Mouse (Mus musculus): ENCODE measurements around the gene Usp9x. TPM values are rescaled to one million over a fixed set of nuclear protein-coding genes. Genes with fewer than 3 reads are reported as not detected.

Usp9x gene
- polyA plus RNA-seq, 1 experiment, result 214 TPM

- Histone ChIP-seq H3K4me1 (ENCODE audit: control insufficient read depth, insufficient read depth, low read length) (peaks cover 3% of the 10 kb centered on the region; the same call in 1 of the 2 replicates), H3K27ac (ENCODE audit: insufficient read depth, low read length) (peak overlapping the region; percentile 99), H3K4me3 (ENCODE audit: insufficient read depth, low read length) (peak overlapping the region; percentile 61)
- peak; percentile 86 for TF ChIP-seq POLR2A (IDR thresholded peaks at IDR 0.05; ENCODE audit: low read depth, low read length)
- no peak for TF ChIP-seq CTCF (IDR thresholded peaks at IDR 0.05; ENCODE audit: borderline replicate concordance, insufficient read depth, low read length)
Observed at GRCm38 (mm10) chrX:13041630-13042129, 29.6 kb upstream of the Usp9x start.

GRCm38 (mm10) chrX:13043780-13044179 lies 27.5 kb upstream of the Usp9x start:
- peaks cover 6% of the 10 kb centered on the region for H3K4me1 ChIP-seq (ENCODE audit: control insufficient read depth, insufficient read depth, low read length)
- no peak overlapping the region for H3K4me3 ChIP-seq (ENCODE audit: insufficient read depth, low read length)
- no peak overlapping the region for H3K27ac ChIP-seq (ENCODE audit: insufficient read depth, low read length)
- TF ChIP-seq POLR2A (IDR thresholded peaks at IDR 0.05; ENCODE audit: low read depth, low read length), result no peak
- TF ChIP-seq CTCF (IDR thresholded peaks at IDR 0.05; ENCODE audit: borderline replicate concordance, insufficient read depth, low read length), result no peak

- H3K4me1 ChIP-seq (ENCODE audit: control insufficient read depth, insufficient read depth, low read length), result peaks cover 6% of the 10 kb centered on the region
- H3K4me3 ChIP-seq (ENCODE audit: insufficient read depth, low read length), result no peak overlapping the region
- H3K27ac ChIP-seq (ENCODE audit: insufficient read depth, low read length), result no peak overlapping the region
- TF ChIP-seq CTCF (IDR thresholded peaks at IDR 0.05; ENCODE audit: borderline replicate concordance, insufficient read depth, low read length), result no peak
- TF ChIP-seq POLR2A (IDR thresholded peaks at IDR 0.05; ENCODE audit: low read depth, low read length), result no peak
Observed at GRCm38 (mm10) chrX:13044666-13045065, 26.6 kb upstream of the Usp9x start.

GRCm38 (mm10) chrX:13046893-13047435 lies 24.3 kb upstream of the Usp9x start:
- Histone ChIP-seq H3K4me1 (ENCODE audit: control insufficient read depth, insufficient read depth, low read length) (peaks cover 6% of the 10 kb centered on the region), H3K4me3 (ENCODE audit: insufficient read depth, low read length) (no peak overlapping the region), H3K27ac (ENCODE audit: insufficient read depth, low read length) (no peak overlapping the region)
- TF ChIP-seq POLR2A (IDR thresholded peaks at IDR 0.05; ENCODE audit: low read depth, low read length) (no peak), CTCF (IDR thresholded peaks at IDR 0.05; ENCODE audit: borderline replicate concordance, insufficient read depth, low read length) (no peak)

GRCm38 (mm10) chrX:13047631-13048345 lies 23.5 kb upstream of the Usp9x start:
- Histone ChIP-seq H3K4me3 (ENCODE audit: insufficient read depth, low read length) (no peak overlapping the region), H3K4me1 (ENCODE audit: control insufficient read depth, insufficient read depth, low read length) (peaks cover 6% of the 10 kb centered on the region), H3K27ac (ENCODE audit: insufficient read depth, low read length) (no peak overlapping the region)
- TF ChIP-seq CTCF (IDR thresholded peaks at IDR 0.05; ENCODE audit: borderline replicate concordance, insufficient read depth, low read length), result no peak
- TF ChIP-seq POLR2A (IDR thresholded peaks at IDR 0.05; ENCODE audit: low read depth, low read length), result no peak

- Histone ChIP-seq H3K4me3 (ENCODE audit: insufficient read depth, low read length) (no peak overlapping the region), H3K4me1 (ENCODE audit: control insufficient read depth, insufficient read depth, low read length) (no peaks in the 10 kb centered on the region), H3K27ac (ENCODE audit: insufficient read depth, low read length) (no peak overlapping the region)
- TF ChIP-seq CTCF (IDR thresholded peaks at IDR 0.05; ENCODE audit: borderline replicate concordance, insufficient read depth, low read length), result no peak
- no peak for TF ChIP-seq POLR2A (IDR thresholded peaks at IDR 0.05; ENCODE audit: low read depth, low read length)
Observed at GRCm38 (mm10) chrX:13054612-13055011, 16.7 kb upstream of the Usp9x start.

GRCm38 (mm10) chrX:13061961-13062360 lies 9.3 kb upstream of the Usp9x start:
- H3K4me1 ChIP-seq (ENCODE audit: control insufficient read depth, insufficient read depth, low read length), result no peaks in the 10 kb centered on the region
- TF ChIP-seq CTCF (IDR thresholded peaks at IDR 0.05; ENCODE audit: borderline replicate concordance, insufficient read depth, low read length), result no peak
- H3K4me3 ChIP-seq (ENCODE audit: insufficient read depth, low read length), result no peak overlapping the region
- H3K27ac ChIP-seq (ENCODE audit: insufficient read depth, low read length), result no peak overlapping the region

- Histone ChIP-seq H3K27ac (ENCODE audit: insufficient read depth, low read length) (no peak overlapping the region), H3K4me3 (ENCODE audit: insufficient read depth, low read length) (no peak overlapping the region), H3K4me1 (ENCODE audit: control insufficient read depth, insufficient read depth, low read length) (no peaks in the 10 kb centered on the region)
- no peak for TF ChIP-seq CTCF (IDR thresholded peaks at IDR 0.05; ENCODE audit: borderline replicate concordance, insufficient read depth, low read length)
- TF ChIP-seq POLR2A (IDR thresholded peaks at IDR 0.05; ENCODE audit: low read depth, low read length), result no peak
Observed at GRCm38 (mm10) chrX:13064273-13064925, 6.9 kb upstream of the Usp9x start.

GRCm38 (mm10) chrX:13070206-13070572 lies 1.1 kb upstream of the Usp9x start:
- peak overlapping the region; percentile 57; the same call in 1 of the 2 replicates for H3K27ac ChIP-seq (ENCODE audit: insufficient read depth, low read length)
- peak overlapping the region; percentile 62 for H3K4me3 ChIP-seq (ENCODE audit: insufficient read depth, low read length)
- no peak for TF ChIP-seq POLR2A (IDR thresholded peaks at IDR 0.05; ENCODE audit: low read depth, low read length)
- no peak for TF ChIP-seq CTCF (IDR thresholded peaks at IDR 0.05; ENCODE audit: borderline replicate concordance, insufficient read depth, low read length)
- no peaks in the 10 kb centered on the region for H3K4me1 ChIP-seq (ENCODE audit: control insufficient read depth, insufficient read depth, low read length)
